Mouse (Mus musculus) olfactory bulb, adult 2 months (tissue): Measurements from ENCODE around the gene Dcpp2.
"Not testable (repeated sequence)": the region's sequence is repeated elsewhere in the genome, so short reads cannot be mapped to it uniquely, and the experiment has no call there.

Experiments used
- CTCF ChIP-seq: fragments of 200-500 bp; IDR thresholded peaks from 2 replicates; pipeline ENCODE4 v1.5.1; 2012; ENCODE audit warnings: low read depth, mild to moderate bottlenecking, low read length, moderate library complexity; ENCODE audit not compliant: insufficient read depth
- POLR2A ChIP-seq: fragments of 200-500 bp; IDR thresholded peaks from 2 replicates; pipeline ENCODE4 v1.6.1; 2012; ENCODE audit warnings: mild to moderate bottlenecking, low read depth, low read length, moderate library complexity; ENCODE audit not compliant: insufficient read depth

DNA sequence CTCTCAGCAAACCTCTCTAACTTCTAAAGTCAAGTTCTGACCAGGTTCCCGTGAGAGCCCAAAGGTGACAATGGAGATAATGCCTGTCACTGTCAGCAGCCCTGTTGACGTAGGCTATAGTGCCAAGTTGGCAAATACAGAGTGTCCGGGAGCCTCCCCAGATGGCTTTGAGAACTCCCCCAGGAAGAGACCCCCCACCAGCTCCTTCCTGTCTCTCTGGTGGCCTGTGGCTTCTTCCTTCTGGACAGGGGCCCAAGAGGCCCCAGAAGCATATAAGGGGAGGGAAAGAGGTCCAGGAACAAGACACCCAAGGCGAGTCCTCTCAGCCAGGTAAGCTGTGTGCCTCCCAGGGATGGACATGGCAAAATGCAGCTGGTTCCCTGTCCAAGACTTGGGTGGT lies 36.5 kb downstream of the Dcpp2 start, which contains the start of gene Dcpp3:
- not testable (repeated sequence) for TF ChIP-seq POLR2A, CTCF
